Mouse (Mus musculus) testis, adult 2 months (tissue): ENCODE results near the gene Bysl. TPM values are rescaled to one million over a fixed set of nuclear protein-coding genes. Genes with fewer than 3 reads are reported as not detected.
A peak's percentile ranks its signal among the peaks of the same experiment; 100 is the strongest.

ENCODE experiments used
- H3K27ac ChIP-seq: fragments of 200-500 bp; 2 replicates; pipeline ENCODE4 v1.5.1; 2012; ENCODE audit warnings: low read depth, low read length; ENCODE audit not compliant: control insufficient read depth, insufficient read depth
- H3K27me3 ChIP-seq: fragments of 200-500 bp; 2 replicates; pipeline ENCODE4 v1.6.1; 2012; ENCODE audit warnings: mild to moderate bottlenecking, low read length, moderate library complexity; ENCODE audit not compliant: control insufficient read depth, insufficient read depth
- H3K36me3 ChIP-seq: fragments of 200-500 bp; 2 replicates; pipeline ENCODE4 v1.6.1; 2012; ENCODE audit warnings: mild to moderate bottlenecking, low read length; ENCODE audit not compliant: control insufficient read depth, insufficient read depth
- H3K4me1 ChIP-seq: fragments of 200-500 bp; 2 replicates; pipeline ENCODE4 v1.6.1; 2012; ENCODE audit warnings: low read length; ENCODE audit not compliant: control insufficient read depth, insufficient read depth
- H3K4me3 ChIP-seq: fragments of 200-500 bp; 2 replicates; pipeline ENCODE4 v1.5.1; 2012; ENCODE audit warnings: low read depth, mild to moderate bottlenecking, low read length, moderate library complexity, mixed read lengths; ENCODE audit not compliant: control insufficient read depth
- CTCF ChIP-seq: fragments of 200-500 bp; IDR thresholded peaks from 2 replicates; pipeline ENCODE4 v1.5.1; 2012; ENCODE audit warnings: low read depth, mild to moderate bottlenecking, inconsistent platforms, low read length, moderate library complexity; ENCODE audit not compliant: control insufficient read depth, insufficient read depth, insufficient replicate concordance
- POLR2A ChIP-seq: fragments of 200-500 bp; IDR thresholded peaks from 2 replicates; pipeline ENCODE4 v1.6.1; 2012; ENCODE audit warnings: low read depth, mild to moderate bottlenecking, inconsistent platforms, low read length, moderate library complexity; ENCODE audit not compliant: control insufficient read depth
- polyA plus RNA-seq: library from polyadenylated mRNA; depleted of rRNA; stranded (reverse); fragments of >200 nt; gene quantifications from 2 replicates; pipeline ENCODE4 v1.2.3, GENCODE M21; 2012

Bysl gene
- polyA plus RNA-seq, 1 experiment = 16.3 TPM

DNA sequence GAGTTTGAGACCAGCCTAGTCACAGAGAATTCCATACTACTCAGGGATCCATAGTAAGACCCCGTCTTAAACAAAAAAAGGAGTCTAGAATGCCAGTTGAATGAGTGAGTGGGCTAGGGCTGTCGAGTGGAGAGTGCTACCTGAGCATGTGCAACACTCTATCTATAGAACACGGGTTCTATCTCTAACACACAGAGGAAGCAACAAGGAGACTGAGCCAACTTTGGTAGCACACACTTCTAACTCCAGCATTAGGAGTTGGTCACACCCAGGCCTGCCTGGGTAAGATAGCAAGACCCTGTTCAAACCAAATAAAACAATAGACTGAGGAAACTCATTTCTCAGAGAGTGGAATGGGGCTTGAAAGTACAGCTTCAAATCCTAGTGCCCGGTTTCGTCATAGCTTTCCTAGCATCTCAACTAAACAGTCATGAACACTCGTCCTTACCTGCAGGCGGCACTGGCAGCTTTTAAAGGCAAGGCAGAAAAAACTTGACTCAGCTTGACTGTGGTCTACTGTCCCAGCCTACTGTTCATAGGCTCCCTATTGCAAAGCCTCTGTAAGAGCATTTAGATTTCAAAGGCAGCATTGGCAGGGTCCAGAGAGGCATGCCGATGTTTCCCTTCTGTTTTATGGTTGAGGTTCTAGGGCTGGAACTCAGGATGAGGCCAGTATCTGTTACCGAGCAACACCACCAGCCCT lies 6.5 kb upstream of the Bysl start:
- H3K27ac ChIP-seq = no peak overlapping the region
- H3K4me3 ChIP-seq = peak overlapping the region; percentile 12
- no peak for TF ChIP-seq POLR2A
- no peak for TF ChIP-seq CTCF
- no peaks in the 10 kb centered on the region for H3K27me3 ChIP-seq
- peaks cover 3% of the 10 kb centered on the region for H3K36me3 ChIP-seq
- no peaks in the 10 kb centered on the region; the same call in 1 of the 2 replicates for H3K4me1 ChIP-seq

DNA sequence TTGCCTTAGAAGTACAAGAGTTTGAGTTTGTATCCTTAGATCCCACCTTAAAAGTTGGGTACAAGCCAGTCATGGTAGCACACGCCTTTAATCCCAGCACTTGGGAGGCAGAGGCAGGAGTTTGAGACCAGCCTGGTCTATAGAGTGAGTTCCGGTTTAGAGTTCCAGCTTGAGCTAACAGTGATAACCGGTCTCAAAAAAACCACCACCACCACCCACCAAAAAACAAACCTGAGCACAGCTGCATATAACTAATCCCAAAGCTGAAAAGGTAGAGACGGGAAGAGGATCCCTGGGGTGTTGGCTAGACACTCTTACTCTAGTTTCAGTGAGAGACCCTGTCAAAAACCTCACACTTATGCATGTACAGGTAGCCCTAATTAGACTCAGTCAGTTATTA lies 5.4 kb upstream of the Bysl start:
- peaks cover 3% of the 10 kb centered on the region for H3K4me1 ChIP-seq
- peaks cover 3% of the 10 kb centered on the region for H3K36me3 ChIP-seq
- TF ChIP-seq CTCF = no peak
- no peak for TF ChIP-seq POLR2A
- no peak overlapping the region for H3K4me3 ChIP-seq
- no peaks in the 10 kb centered on the region for H3K27me3 ChIP-seq
- H3K27ac ChIP-seq = no peak overlapping the region

DNA sequence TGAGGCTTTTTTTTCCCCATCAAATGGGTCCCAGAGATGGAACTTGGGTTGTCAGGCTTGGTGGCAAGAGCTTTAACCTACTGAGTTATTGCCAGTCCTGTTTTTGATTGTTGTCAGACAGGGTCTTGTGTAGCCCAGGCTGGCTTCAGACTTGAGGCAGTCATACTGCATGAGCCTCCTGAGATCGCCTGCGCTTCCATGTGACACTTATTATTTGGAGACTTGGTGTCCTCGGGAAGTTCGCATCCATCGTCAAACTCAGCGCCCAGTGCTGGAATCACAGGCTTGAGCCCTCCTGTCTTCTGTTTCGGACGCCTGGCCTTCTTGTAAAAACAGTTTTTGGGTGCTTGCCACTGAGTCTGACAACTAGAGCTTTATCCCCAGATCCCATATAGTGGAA lies 4.8 kb upstream of the Bysl start:
- peaks cover 3% of the 10 kb centered on the region for H3K36me3 ChIP-seq
- H3K4me3 ChIP-seq = no peak overlapping the region
- no peak overlapping the region for H3K27ac ChIP-seq
- no peaks in the 10 kb centered on the region for H3K27me3 ChIP-seq
- no peak for TF ChIP-seq CTCF
- no peak for TF ChIP-seq POLR2A
- peaks cover 3% of the 10 kb centered on the region for H3K4me1 ChIP-seq

DNA sequence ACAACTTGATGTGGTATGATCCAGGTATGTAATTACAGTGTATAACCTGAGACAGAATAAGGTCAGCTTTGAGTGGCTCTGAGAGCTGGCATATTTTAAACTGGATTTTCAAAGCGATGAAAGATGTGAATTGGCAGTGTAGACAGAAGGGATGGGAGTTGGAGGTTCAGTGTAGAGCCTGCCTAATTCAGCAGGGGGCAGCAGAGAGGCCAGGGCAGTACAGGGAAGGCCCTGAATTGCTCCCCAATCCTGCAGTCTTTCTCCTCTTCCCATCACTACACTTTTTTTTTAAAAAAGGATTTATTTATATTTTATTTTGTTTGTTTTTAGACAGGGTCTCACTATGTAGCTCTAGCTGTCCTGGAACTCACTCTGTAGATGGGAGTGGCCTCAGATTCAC lies 2.7 kb upstream of the Bysl start:
- Histone ChIP-seq H3K36me3 (peaks cover 3% of the 10 kb centered on the region), H3K4me1 (peaks cover 5% of the 10 kb centered on the region), H3K27ac (no peak overlapping the region), H3K27me3 (no peaks in the 10 kb centered on the region), H3K4me3 (no peak overlapping the region)
- TF ChIP-seq CTCF (peak; percentile 54; the same call in 1 of the 2 replicates), POLR2A (no peak)

DNA sequence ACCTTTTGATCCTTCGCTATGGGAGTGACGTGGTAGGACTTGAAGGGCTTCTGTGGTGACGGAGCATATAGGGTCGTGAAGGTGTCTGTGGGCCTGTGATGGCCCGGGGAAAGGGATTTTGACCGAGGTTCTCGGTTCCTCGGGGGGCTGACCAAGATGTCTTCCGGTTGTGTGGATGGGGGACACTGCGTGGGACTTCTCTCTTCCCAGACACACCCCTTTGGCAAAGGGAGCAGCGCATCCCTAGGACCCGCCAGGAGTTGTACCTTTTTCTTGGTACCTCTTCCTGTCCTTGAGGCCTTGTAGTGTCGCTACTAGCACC lies 330 bp upstream of the Bysl start:
- Histone ChIP-seq H3K36me3 (peaks cover 2% of the 10 kb centered on the region), H3K4me3 (peak overlapping the region; percentile 98), H3K27ac (peak overlapping the region; percentile 76), H3K27me3 (no peaks in the 10 kb centered on the region), H3K4me1 (peaks cover 5% of the 10 kb centered on the region)
- TF ChIP-seq CTCF (no peak), POLR2A (no peak)

DNA sequence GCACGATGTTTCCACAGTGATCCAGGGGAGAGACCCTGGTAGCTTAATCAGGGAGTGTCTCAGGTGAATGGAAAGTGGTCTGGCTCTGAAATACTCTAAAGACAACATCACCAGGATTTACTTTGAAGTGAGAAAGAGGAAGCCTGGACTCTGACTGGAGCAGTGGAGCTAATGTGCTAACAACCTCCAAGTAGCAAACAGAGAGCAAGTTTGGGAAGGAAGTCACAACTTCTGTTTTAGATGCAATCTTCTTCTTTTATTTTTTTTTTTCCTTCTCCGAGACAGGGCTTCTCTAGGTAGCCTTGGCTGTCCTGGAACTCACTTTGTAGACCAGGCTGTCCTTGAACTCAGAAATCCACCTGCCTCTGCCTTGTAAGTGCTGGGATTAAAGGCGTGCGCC lies 2.1 kb downstream of the Bysl start:
- Histone ChIP-seq H3K36me3 (peaks cover 4% of the 10 kb centered on the region), H3K27me3 (no peaks in the 10 kb centered on the region), H3K4me3 (no peak overlapping the region), H3K27ac (no peak overlapping the region), H3K4me1 (peaks cover 5% of the 10 kb centered on the region)
- TF ChIP-seq POLR2A (no peak), CTCF (no peak)

DNA sequence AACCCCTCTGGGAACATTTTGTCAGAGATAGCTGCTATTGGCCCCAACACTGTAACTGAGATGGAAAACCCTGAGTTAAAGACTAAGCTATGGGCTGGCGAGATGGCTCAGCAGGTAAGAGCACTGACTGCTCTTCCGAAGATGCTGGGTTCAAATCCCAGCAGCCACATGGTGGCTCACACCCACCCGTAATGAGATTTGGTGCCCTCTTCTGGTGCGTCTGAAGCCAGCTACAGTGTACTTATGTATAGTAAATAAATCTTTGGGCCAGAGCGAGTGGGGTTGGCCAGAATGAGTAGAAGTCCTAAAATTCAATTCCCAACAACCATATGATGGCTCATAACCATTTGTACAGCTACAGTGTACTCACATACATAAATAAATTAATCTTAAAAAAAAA lies 5.1 kb downstream of the Bysl start:
- peaks cover 2% of the 10 kb centered on the region; the same call in 1 of the 2 replicates for H3K4me1 ChIP-seq
- peaks cover 7% of the 10 kb centered on the region for H3K36me3 ChIP-seq
- no peaks in the 10 kb centered on the region for H3K27me3 ChIP-seq
- no peak overlapping the region for H3K4me3 ChIP-seq
- TF ChIP-seq POLR2A (no peak), CTCF (no peak)
- no peak overlapping the region for H3K27ac ChIP-seq
